Mouse (Mus musculus) stomach, embryonic 14.5 days (tissue): Measurements from ENCODE around the gene Mettl6. TPM values are rescaled to one million over a fixed set of nuclear protein-coding genes. Genes with fewer than 3 reads are reported as not detected.

Experiments
- ATAC-seq: fragments of 200-750 bp; cut with Nextera tagmentation; 2 replicates; pipeline ENCODE4 v1.8.0; 2017; ENCODE audit warnings: low read depth, moderate TSS enrichment; ENCODE audit not compliant: insufficient number of reproducible peaks, insufficient read depth, low FRiP score
- H3K27ac ChIP-seq: fragments of 300-500 bp; sonication (generic); 2 replicates; pipeline ENCODE4 v1.5.1; 2014; ENCODE audit warnings: mild to moderate bottlenecking, low read length, moderate library complexity, mixed read lengths
- H3K27me3 ChIP-seq: fragments of 300-500 bp; sonication (generic); 2 replicates; pipeline ENCODE4 v1.6.1; 2014; ENCODE audit warnings: low read length, control low read depth, mixed read lengths; ENCODE audit not compliant: control insufficient read depth, insufficient read depth
- H3K36me3 ChIP-seq: fragments of 300-500 bp; sonication (generic); 2 replicates; pipeline ENCODE4 v1.6.1; 2014; ENCODE audit warnings: mild to moderate bottlenecking, control low read depth, low read length, moderate library complexity, mixed read lengths; ENCODE audit not compliant: control insufficient read depth, insufficient read depth
- H3K4me1 ChIP-seq: fragments of 300-500 bp; sonication (generic); 2 replicates; pipeline ENCODE4 v1.6.1; 2014; ENCODE audit warnings: low read length, control low read depth, mixed read lengths; ENCODE audit not compliant: control insufficient read depth, insufficient read depth
- H3K4me2 ChIP-seq: fragments of 300-500 bp; sonication (generic); replicated peaks from 2 replicates; pipeline ENCODE4 v1.6.1; 2014; ENCODE audit warnings: low read depth, low read length, control low read depth
- H3K4me3 ChIP-seq: fragments of 300-500 bp; sonication (generic); 2 replicates; pipeline ENCODE4 v1.5.1; 2014; ENCODE audit warnings: low read depth, low read length, control low read depth
- H3K9ac ChIP-seq: fragments of 300-500 bp; sonication (generic); replicated peaks from 2 replicates; pipeline ENCODE4 v1.6.1; 2014; ENCODE audit warnings: low read depth, mild to moderate bottlenecking, control low read depth, low read length, moderate library complexity, mixed read lengths
- H3K9me3 ChIP-seq: fragments of 300-500 bp; sonication (generic); 2 replicates; pipeline ENCODE4 v1.6.1; 2016; ENCODE audit warnings: low read depth, low read length, control low read depth; ENCODE audit not compliant: control insufficient read depth
- WGBS: fragments of 180-500 bp; shearing (Covaris S2); extraction: QIAGEN DNeasy Blood & Tissue Kit; methylation state at CpG from one replicate; pipeline ENCODE4 v1.1.7; 2014; 5-methylcytosine and 5-hydroxymethylcytosine counted together
- polyA plus RNA-seq: library from polyadenylated mRNA; unstranded; fragments of >200 nt; fragmentation: Nextera tagmentation; extraction: Ambion mirVana; gene quantifications from 2 replicates; pipeline ENCODE4 v1.2.1, GENCODE M21; 2014

Gene Mettl6
- polyA plus RNA-seq, 1 experiment from 2014 or later: 65.9 TPM

GRCm38 (mm10) chr14:31519165-31519564, 24.3 kb upstream of the Mettl6 start:
- Histone ChIP-seq H3K27me3 (no peaks in the 10 kb centered on the region), H3K9ac (no peak overlapping the region), H3K9me3 (no peaks in the 10 kb centered on the region), H3K36me3 (no peaks in the 10 kb centered on the region), H3K27ac (no peak overlapping the region), H3K4me1 (no peaks in the 10 kb centered on the region), H3K4me2 (peak overlapping the region; percentile 21; the same call in 1 of the 2 replicates), H3K4me3 (no peak overlapping the region)
- 24% methylated on average over 3 of the region's 3 CpGs for WGBS
- peak; percentile 66; the same call in 1 of the 2 replicates for ATAC-seq

- Histone ChIP-seq H3K9ac (no peak overlapping the region), H3K9me3 (no peaks in the 10 kb centered on the region), H3K4me1 (no peaks in the 10 kb centered on the region), H3K4me3 (no peak overlapping the region), H3K27ac (no peak overlapping the region), H3K36me3 (no peaks in the 10 kb centered on the region), H3K27me3 (no peaks in the 10 kb centered on the region), H3K4me2 (no peak overlapping the region)
- WGBS: 87% methylated on average over 2 of the region's 2 CpGs
- ATAC-seq: no peak
Observed at GRCm38 (mm10) chr14:31515895-31516294, 21.1 kb upstream of the Mettl6 start.

GRCm38 (mm10) chr14:31510322-31510721, 15.5 kb upstream of the Mettl6 start:
- Histone ChIP-seq H3K4me2 (no peak overlapping the region), H3K4me1 (no peaks in the 10 kb centered on the region), H3K9ac (no peak overlapping the region), H3K36me3 (peaks cover 44% of the 10 kb centered on the region), H3K9me3 (no peaks in the 10 kb centered on the region), H3K27ac (no peak overlapping the region), H3K27me3 (no peaks in the 10 kb centered on the region), H3K4me3 (no peak overlapping the region)
- 87% methylated on average over 3 of the region's 3 CpGs for WGBS
- ATAC-seq: no peak

- H3K4me2 ChIP-seq: no peak overlapping the region
- H3K36me3 ChIP-seq: peaks cover 48% of the 10 kb centered on the region
- H3K9ac ChIP-seq: no peak overlapping the region
- no peaks in the 10 kb centered on the region for H3K27me3 ChIP-seq
- no peaks in the 10 kb centered on the region for H3K9me3 ChIP-seq
- no peak overlapping the region for H3K27ac ChIP-seq
- WGBS: 96% methylated on average over 2 of the region's 2 CpGs
- H3K4me3 ChIP-seq: no peak overlapping the region
- H3K4me1 ChIP-seq: no peaks in the 10 kb centered on the region
- ATAC-seq: no peak
Observed at GRCm38 (mm10) chr14:31509911-31510310, 15.1 kb upstream of the Mettl6 start.

GRCm38 (mm10) chr14:31506456-31506855, 11.6 kb upstream of the Mettl6 start:
- no peak overlapping the region for H3K9ac ChIP-seq
- no peak overlapping the region for H3K4me2 ChIP-seq
- H3K9me3 ChIP-seq: no peaks in the 10 kb centered on the region
- no peaks in the 10 kb centered on the region for H3K27me3 ChIP-seq
- 97% methylated on average over 6 of the region's 6 CpGs for WGBS
- no peaks in the 10 kb centered on the region for H3K4me1 ChIP-seq
- no peak for ATAC-seq
- H3K36me3 ChIP-seq: peaks cover 79% of the 10 kb centered on the region
- H3K4me3 ChIP-seq: no peak overlapping the region
- H3K27ac ChIP-seq: no peak overlapping the region

- Histone ChIP-seq H3K9ac (no peak overlapping the region), H3K27me3 (no peaks in the 10 kb centered on the region), H3K4me3 (no peak overlapping the region), H3K4me1 (no peaks in the 10 kb centered on the region), H3K9me3 (no peaks in the 10 kb centered on the region), H3K36me3 (peaks cover 75% of the 10 kb centered on the region), H3K27ac (no peak overlapping the region), H3K4me2 (no peak overlapping the region)
- 90% methylated on average over 13 of the region's 13 CpGs for WGBS
- no peak for ATAC-seq
Observed at GRCm38 (mm10) chr14:31503406-31503805, 8.6 kb upstream of the Mettl6 start.

GRCm38 (mm10) chr14:31499526-31499925, 4.7 kb upstream of the Mettl6 start:
- WGBS: 89% methylated on average over 1 of the region's 1 CpGs
- Histone ChIP-seq H3K9me3 (no peaks in the 10 kb centered on the region), H3K36me3 (peaks cover 44% of the 10 kb centered on the region), H3K4me1 (peaks cover 6% of the 10 kb centered on the region; the same call in 1 of the 2 replicates), H3K4me2 (no peak overlapping the region), H3K27ac (no peak overlapping the region), H3K4me3 (no peak overlapping the region), H3K27me3 (no peaks in the 10 kb centered on the region), H3K9ac (no peak overlapping the region)
- no peak for ATAC-seq

- H3K27me3 ChIP-seq: no peaks in the 10 kb centered on the region
- H3K9me3 ChIP-seq: no peaks in the 10 kb centered on the region
- peak overlapping the region; percentile 85 for H3K4me2 ChIP-seq
- H3K9ac ChIP-seq: peak overlapping the region; percentile 89; the same call in 1 of the 2 replicates
- ATAC-seq: no peak; the same call in 1 of the 2 replicates
- WGBS: 36% methylated on average over 7 of the region's 7 CpGs
- peaks cover 11% of the 10 kb centered on the region for H3K4me1 ChIP-seq
- peak overlapping the region; percentile 77 for H3K4me3 ChIP-seq
- H3K36me3 ChIP-seq: peaks cover 22% of the 10 kb centered on the region
- no peak overlapping the region for H3K27ac ChIP-seq
Observed at GRCm38 (mm10) chr14:31496241-31496646, 1.4 kb upstream of the Mettl6 start.

GRCm38 (mm10) chr14:31495538-31495937, 698 bp upstream of the Mettl6 start:
- Histone ChIP-seq H3K4me1 (peaks cover 11% of the 10 kb centered on the region), H3K9ac (peak overlapping the region; percentile 89), H3K27me3 (no peaks in the 10 kb centered on the region), H3K9me3 (no peaks in the 10 kb centered on the region), H3K36me3 (peaks cover 22% of the 10 kb centered on the region), H3K4me3 (peak overlapping the region; percentile 77), H3K27ac (peak overlapping the region; percentile 90), H3K4me2 (peak overlapping the region; percentile 85)
- WGBS: 3% methylated on average over 8 of the region's 8 CpGs
- no peak for ATAC-seq
